Mouse (Mus musculus) B cell, adult 2 months (primary cell): ENCODE results near the gene Rasgef1a.

ENCODE experiments used
- DNase-seq, 2 experiments: peaks; one replicate each; pipeline ENCODE4 v3.0.0; 2022

Rasgef1a gene

DNA sequence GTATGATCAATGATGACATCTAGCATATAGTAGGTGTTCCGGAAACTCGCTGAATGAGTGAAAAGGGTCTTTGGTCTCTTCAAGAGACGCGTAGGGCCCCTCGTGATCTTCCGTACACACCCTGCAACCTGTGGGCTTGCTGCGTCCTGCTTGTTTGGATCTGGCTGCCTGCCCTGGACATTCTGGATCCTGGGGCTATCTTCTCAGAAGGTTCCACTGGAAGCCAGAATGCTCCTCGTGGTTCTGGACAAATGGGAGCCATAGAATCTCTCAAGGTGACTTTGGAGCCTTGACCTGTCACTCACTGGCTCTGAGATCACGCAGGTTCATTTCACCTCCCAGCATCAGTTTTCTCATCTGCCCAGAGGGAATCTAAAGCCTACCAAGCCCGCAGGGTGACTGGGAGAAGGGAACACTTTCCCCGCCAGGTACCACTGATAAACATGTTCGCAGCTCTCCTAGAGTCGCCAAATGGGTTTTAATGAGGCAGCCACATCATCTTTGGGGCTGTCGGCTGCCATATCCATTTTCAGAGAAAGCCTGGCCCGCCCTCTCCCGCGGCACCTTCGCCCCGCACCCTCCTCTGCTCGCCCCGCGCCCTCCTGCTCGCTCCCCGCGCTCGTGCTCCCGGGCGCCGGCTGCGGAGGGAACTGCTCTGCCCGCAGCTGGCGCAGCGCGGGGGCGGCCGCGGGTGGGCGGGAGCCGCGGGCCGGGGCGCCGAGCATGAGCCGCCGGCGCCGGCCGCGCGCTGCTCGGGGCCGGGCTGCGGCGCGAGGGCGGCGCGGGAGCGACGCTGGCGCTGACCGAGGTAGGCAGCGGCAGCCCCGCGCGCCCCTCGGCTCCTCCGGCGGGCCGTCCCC, at the start of gene Rasgef1a:
Gene Rasgef1a (plus strand): TSS at position 683 of the 860 bp plus-strand sequence.
- DNase-seq = no peak

DNA sequence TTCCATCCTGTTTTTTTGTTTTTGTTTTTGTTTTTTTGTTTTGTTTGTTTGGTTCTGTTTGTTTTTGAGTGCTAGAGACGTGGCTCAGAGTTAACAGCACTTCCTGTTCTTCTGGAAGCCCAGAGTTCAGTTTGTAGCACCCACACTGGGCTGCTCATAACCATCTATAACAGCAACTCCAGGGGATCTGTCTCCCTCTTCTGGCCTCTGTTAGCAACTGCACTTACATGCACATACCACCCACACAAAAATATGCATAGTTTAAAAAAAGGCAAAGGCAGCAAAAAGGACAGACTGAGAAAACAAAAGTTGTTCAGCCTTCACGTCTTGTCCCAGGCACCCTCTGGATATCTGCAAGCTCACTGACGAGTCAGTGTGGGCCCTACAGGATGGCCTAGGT, 48.0 kb upstream of the Rasgef1a start:
- no peak for DNase-seq

DNA sequence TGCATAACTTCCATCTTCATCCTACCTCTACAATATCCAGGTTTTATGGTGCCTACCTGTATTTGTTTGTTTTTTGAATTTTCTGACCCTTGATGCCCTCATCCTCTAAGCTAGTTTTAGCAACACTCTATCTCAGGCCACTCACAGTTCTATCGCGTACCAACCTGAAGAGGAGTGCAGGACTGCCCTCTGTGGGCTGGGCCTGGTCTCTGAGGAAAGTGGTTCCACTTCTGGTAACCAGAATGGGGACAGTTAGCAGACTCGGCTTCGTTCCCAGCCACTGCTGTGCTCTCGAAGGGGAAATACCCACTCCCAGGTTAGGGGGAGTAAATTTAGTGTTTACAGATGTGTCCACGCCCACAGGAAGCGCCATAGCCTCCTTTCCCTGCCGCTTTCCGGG, 44.5 kb upstream of the Rasgef1a start:
- DNase-seq = no peak

DNA sequence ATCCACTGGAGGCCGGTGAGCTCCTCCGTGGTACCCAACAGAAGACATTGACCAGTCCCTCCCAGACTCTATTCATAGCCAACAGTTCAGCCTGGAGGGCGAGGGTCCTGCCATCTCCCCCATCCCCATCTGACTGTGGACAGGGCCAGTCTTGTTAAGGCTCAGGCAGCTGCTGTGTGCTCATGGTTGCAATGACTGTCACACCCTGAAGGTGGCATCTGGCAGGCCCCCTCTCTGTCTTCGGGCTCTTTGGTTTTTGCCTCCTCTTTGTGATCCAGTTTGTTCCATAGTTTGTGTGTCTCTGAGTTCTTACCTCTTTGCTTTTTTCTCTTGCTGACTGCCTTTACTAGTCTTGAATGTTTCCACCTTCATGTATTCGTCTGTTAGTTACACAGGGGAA, 24.1 kb upstream of the Rasgef1a start:
- DNase-seq = no peak

DNA sequence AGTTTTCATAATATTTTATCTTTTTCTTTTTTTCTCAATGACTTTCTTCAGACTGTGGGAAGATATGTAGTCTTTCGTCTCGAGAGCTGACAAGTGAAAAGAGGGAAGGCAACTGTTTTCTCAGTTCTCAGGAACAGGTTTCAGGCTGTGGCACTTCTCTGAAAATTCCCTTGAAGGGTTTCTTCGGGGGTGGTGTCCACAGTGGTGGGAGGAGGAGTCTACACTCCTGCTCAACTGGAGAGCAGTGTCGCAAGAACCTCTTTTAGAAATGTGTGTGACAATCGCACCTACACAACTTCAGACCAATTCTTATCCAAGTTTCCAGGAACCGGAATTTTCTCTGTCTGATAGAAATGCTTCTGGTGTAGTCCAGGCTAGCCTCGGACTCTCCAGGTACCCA, 22.0 kb upstream of the Rasgef1a start:
- no peak for DNase-seq

DNA sequence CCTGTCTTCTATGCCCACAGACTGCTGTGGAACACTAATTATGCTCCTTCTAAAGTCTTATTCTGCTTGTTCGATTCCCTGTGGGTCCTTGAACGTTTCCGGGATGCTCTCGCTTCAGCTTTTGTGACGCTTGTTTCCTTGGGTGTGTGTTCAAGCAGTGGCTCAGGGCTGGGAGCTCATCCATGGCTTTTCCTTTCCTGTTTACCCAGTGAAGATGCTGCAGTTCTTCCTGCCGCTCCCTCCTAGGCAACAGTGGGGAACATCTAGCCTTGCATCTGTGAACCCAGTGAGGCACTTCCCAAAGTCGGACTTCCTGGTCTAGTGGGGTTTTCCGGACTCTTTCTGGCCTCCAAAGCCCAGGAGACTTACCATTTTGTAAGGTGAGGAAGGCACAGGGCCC, 20.6 kb upstream of the Rasgef1a start:
- no peak for DNase-seq

DNA sequence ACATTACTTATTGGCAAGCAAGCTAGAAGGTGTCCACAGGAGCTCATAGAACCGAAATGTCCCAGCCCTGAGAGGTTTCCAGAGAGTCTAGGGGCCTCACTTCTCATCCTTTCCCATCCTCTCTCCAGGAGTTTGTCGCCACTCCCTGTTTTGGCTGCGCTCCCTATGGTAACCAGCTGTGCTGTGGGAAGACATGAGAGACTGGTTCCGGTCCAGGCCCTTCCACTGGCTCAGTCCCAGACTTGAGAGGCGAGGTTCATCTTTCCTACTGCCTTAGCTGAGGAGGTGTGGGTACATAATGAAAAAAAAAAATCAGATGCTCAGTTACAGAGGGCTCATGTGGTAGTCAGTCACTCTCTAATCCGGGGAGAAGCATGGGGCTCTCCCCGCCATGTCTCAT, 19.9 kb upstream of the Rasgef1a start:
- DNase-seq = no peak

DNA sequence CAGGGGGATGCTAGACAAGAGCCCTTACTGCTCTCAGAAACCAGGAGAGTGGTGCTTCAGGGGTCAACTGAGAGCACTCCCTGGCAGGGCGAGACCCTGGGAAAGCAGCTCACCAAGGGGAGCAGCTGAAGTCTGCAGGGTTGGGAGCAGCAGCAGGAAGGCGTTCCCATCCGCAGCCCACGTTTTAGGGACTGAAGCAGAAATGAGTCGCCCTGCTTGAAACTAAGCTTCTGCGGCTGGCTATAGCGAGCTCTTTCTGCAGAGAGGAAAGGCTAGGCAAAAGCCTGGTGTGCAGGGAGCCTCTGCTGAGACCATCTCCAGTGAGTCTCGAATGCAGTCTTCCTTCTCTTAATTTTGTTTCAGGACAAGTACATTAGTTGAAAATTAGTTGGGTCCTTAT, 19.3 kb upstream of the Rasgef1a start:
- DNase-seq = no peak

DNA sequence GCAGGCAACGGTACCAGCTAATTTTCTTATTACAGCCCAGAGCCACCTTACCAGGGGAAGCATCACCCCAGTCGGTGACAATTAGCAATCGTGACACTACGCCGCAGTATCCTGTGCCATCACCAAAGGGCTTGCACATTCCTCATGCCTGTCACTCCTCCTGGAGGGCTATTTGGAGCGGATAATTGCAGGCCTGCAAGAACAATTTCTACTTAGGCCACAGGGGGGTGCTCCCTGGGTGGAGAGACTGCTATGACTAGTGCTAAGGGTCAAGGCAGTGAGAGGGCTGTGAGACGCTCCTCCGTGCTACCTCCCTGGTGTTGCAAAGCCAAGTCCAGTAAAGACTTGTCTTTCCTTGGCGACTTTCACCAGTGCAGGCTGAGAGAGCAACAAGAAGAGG, 16.1 kb upstream of the Rasgef1a start:
- DNase-seq = no peak

DNA sequence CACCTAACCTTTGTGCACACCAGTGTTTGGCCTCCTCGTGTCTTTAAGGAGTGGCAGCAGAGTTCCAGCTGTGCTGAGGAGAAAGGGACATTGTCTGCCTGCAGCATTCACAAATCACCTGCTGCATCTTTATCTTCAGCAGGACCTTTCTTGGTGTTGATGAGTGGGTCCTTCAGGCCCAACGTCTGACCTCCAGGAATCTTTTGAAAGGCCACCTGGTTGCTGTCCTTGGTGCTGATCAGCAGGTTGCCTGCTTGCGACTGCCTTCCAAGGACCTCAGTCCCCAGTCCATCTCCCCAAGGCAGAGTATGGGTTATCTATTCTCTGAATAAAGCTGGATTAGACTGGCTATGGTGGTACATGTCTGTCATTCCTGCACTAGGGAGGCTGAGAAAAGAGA, 10.0 kb upstream of the Rasgef1a start:
- DNase-seq = peak; percentile 12 to 16

DNA sequence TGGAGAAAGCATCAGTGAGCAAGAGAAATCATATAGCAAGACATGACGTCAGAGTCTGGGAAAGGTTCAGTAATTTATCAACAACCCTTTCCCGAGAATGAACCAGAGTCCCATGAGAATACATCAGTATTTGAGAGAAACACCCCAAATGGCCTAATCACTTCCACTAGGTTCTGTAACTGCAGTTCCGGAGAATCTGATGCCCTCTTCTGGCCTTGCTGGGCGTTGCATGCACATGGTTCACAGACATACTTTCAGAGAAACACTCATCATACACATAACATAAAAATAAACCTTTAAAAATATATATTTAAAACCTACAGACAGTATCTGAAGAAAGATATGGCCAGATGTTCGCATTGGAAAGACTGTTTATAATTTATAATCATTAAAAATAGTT, 3.9 kb upstream of the Rasgef1a start:
- DNase-seq = peak; percentile 50 to 54

DNA sequence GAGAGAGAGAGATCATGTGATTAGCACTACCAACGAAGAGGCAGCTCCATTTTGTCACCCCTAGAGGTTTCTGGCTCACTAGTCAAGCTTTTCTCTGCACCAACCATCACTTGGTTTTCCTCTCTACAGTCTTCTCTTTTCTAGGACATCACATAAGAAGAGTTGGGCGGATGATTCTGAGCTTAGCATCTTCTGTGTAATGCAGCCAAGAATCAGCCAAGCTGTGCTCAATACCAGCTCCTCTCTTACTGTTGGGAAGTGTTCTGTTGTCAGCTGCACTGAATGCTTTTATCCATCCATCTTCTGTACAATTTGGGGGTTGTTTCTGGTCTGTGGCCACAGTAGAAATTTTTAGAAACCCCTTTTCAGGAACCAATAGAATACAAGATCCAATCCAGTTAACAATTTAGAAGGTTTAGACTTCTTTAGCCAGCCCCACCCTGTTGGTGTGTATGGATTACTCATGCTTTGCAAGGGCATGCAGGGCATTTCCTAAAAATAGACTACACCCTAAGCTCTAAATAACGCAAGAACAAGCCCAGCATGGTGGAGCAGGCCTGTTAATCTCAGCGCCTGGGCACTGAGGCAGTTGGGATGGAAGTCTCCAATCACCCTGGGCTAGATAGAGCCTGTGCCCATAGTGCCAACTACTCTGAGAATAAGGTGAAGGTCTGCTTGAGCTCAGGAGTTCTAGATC, 3.2 kb upstream of the Rasgef1a start:
- DNase-seq = no peak

DNA sequence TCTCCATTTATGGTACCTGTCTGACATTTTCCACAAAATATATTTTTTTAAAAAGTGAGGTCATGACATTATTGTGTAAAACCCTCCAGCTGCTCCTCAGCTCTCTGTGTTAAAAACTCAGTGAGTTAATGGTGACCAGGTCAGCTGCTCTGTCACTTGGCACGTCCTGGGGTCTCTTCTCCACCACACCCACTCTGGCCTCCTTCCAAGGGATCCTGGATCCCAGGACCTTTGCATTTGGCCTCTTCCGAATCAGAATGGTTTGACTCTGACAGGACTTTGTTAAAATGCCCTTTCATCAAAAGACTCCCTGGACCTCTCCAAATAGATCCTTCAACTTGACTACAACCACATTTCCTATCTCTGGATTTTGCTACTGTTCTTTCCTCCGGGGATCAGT, 982 bp upstream of the Rasgef1a start:
- DNase-seq = no peak

DNA sequence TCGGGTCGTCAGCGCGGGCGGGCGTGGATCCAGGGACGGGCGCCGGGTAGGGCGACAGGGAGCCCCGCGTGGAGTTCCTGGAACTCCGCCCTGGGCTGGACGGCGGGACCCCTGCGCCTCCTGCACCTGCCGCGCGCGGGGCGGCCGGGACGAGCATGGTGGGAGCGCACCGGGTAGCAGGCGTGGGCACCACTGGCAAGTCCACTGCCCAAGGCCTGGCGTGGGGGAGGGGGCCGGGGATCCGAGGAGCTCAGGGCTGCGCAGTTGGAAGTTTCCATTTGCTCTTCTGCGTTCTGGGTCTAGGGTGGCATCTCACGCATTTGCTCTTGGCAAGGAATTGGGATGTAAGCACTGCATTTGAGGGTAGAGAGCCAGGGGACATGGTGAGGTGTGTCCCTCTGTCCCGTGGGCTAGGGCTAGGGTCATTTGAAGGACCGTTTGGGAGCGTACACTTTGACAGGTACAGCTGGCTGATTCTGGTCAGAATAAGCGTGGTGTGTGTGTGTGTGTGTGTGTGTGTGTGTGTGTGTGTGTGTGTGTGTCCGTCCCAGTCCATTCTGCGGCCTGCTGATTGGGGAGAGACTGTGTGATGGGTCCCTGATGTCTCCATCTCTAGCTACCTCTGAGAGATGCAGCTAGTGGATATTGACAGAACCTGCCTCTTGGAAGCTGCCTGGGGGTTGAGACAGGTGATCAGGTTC, 528 bp downstream of the Rasgef1a start:
- no peak for DNase-seq

DNA sequence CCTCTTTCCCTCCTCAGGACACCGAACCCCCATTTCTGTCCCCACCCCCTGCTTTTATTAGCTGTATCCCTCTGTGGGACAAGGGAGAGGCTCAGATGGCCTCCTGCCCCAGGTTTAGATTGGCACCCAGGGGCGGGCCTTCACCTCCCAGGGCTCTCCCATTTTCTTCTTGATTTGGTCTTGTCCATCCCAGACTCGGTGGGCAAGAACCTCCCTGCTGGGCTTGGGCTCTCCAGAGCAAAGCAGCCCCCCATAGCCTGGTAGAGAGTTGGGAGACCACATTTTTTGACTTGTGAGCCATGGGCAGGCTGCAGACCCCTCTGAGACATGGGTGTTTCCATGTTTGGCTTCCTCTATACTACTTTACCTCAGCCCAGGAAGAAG, 1.1 kb downstream of the Rasgef1a start:
- DNase-seq = no peak

DNA sequence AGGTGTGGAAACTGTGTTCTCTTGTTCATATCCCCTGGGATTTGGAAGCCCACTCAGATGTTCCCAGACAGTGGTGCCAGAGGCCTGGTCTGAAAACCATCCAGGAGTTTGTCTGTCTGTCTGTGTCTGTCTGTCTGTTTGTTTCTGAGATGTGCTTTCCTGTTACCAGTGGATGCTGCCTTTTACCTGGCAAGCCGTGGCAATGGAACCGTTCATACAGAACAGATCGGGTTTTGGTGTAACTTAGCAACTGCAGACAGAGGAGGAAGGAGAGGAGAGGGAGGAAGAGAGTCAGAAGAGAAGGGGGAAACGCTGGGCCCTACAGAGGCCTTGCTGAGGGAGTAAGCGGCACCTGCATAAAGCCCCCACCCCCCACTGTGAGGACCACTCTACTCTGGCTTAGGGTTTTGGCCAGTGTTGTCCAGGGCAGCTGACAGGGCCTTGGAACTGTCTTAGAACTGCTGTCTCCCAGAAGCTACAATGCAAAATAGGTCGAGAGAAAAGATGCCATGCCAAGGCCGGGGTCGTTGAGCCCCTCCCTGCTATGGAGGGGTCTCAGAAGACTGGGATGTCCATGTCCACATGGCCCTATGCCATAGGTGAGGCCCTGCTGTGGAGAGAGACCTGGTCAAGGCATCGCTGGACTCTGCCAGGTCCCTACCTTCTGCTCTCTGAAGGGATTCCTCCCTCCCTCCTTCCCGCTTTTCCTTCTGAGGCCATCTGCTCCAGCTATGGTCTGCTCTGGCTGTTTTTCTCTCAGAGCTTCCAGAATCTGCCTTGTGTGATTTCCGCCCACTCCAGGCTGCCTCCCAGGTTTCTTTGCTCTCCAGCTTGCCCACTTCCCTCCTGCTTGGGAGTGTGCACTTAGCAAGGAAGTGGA, 2.0 kb downstream of the Rasgef1a start:
- DNase-seq = no peak

DNA sequence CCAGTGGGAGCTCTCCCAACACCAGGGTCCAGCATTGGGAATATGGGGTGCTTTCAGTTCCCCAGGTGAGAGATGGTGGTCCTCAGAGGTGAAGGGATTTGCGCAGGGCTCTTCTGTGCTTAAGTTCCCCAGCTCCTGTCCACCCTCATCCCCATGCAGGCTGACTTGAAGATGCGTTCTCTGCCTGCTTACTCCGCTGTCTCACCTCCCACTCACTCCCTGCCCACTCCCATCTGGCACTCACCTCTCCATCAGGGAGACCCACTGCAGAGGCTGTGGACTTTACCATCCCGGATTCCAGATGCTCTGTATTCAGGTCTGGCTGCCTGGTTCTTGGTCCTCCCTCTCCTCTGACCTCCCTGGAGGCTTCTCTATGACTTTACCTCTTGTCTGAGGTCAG, 3.6 kb downstream of the Rasgef1a start:
- no peak for DNase-seq

DNA sequence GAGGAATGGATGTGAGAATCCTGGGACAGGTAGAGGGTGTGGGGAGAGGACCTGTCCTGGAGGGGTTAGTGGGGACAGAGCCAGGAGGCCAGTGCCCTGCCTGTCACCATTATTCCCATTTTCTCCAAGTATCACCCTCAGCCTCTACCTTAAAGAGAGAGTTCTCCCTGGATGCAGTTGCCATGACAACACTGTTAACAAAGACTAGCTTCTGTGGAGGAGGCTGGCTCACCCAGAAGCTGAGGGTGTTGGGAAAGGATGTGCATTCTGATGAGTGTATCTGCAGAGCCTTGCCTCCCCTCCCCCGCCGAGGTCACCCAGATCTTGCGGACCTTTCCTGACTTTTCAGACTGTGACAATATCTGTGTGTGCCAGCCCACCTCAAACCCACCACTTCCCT, 4.7 kb downstream of the Rasgef1a start:
- DNase-seq = no peak

DNA sequence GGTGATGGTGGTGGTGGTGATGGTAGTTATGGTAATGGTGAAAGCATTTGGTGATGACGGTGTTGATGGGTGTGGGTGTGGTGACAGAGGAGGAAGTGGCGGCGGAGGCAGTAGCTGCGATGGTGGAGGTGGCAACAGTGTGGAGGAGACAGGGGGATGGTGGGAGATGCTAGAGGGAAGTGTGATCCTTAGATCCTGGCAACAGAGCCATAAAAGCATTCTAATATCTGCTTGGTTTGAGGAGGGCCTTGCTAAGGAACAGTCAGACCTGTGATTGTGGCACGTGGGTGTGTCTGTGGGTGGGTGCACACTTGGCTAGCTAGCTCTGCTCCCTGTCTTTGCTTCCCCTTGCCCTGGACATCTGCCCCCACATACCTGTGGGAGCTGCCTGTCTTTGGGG, 7.4 kb downstream of the Rasgef1a start:
- DNase-seq = no peak

DNA sequence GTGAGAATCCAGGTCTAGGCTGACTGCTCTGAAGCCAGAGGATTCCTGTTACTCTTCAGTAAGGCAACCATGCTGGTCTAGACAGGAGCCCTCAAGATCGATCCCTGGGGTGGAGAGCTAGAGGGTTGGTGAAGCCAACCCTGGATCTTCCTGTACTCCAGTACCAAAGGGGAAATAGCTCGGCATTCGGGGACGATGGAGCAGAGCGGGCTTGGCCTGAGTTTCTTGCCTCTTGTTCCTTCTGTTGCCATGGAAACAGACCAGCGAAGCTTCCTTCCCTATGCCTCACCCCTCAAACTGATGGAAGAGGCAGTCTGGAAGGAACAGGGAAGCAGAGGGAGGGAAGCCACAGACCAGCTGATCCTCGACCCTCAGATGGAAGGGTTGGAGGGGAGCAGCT, 8.3 kb downstream of the Rasgef1a start:
- no peak for DNase-seq

DNA sequence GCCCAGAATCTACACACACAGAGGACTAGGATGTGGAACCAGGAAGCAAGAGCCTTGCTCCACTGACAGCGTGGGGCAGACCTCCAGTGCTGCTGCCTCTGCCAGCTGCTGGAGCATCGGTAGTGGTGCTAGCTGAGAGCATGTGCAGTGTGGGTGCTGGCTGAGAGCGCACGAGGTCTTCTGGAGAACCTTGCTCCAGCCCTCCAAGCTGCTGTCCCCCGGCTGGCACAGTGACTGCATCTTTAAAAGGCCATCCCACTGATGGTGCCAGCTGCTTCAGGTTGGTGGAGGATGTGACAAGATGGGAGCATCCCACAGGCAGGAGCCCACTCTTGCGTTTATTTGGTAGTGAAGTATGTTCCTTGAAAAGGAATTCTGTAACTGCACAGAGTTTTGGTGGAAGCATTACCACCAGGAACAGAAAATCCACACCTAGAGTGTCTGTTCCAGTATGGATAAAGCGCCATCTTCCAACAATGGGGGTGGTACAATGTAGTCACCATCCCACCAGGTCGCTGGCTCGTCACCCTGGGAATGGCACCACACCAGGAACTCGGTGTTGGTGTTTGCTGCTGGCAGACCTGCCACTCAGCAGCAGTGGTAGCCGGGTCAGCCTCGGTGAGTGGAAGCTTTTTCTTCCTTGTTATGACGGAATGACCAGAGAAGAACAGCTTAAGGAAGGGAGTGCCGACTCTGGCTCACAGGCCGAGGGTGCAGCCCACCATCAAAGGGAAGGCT, 11.8 kb downstream of the Rasgef1a start:
- DNase-seq = no peak

DNA sequence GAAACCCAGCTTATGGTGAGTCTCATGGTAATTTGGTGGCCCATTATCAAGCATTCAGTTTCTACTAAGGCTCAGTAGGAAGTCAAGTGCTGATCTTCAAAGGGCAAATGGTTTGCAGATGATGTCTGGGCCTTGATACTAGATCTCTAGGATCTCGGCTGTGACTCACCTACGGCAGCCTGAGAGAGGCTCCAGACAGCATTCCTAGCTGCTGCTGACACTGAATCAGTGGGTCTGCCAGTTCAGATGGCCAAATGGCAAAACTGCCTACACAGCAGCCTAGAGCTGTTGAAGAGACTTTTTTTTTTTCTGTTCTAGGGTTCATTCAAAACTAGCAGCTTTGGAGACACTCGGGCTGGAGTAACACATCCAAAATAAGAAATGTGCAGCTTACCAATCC, 15.8 kb downstream of the Rasgef1a start:
- DNase-seq = no peak
